Mouse (Mus musculus): Measurements from ENCODE around the gene Asic2. TPM values are rescaled to one million over a fixed set of nuclear protein-coding genes. Genes with fewer than 3 reads are reported as not detected.

Asic2 gene
- polyA plus RNA-seq, 1 experiment from 2014 or later: 0.65 TPM

- Histone ChIP-seq H3K4me3 (ENCODE audit: low read depth, low read length) (no peak overlapping the region), H3K9me3 (ENCODE audit: control insufficient read depth, low read length) (no peaks in the 10 kb centered on the region), H3K36me3 (ENCODE audit: control insufficient read depth, insufficient read depth, low read length) (no peaks in the 10 kb centered on the region), H3K4me2 (ENCODE audit: low read depth, low read length) (no peak overlapping the region), H3K4me1 (ENCODE audit: control insufficient read depth, insufficient read depth, low read length) (peaks cover 7% of the 10 kb centered on the region; the same call in 1 of the 2 replicates), H3K27ac (replicated peaks; ENCODE audit: low read depth, low read length) (no peak overlapping the region), H3K27me3 (replicated peaks; ENCODE audit: control insufficient read depth, insufficient read depth, low read length) (no peaks in the 10 kb centered on the region), H3K9ac (ENCODE audit: low read depth, low read length) (no peak overlapping the region)
- 79% methylated on average over 5 of the region's 5 CpGs for WGBS
- DNase-seq (ENCODE audit: low spot score) (no peak), ATAC-seq (ENCODE audit: low read depth) (no peak)
These were observed 475.9 kb downstream of the Asic2 start for GRCm38 (mm10) chr11:81492351-81492750.

- H3K27ac ChIP-seq (replicated peaks; ENCODE audit: low read depth, low read length): no peak overlapping the region
- H3K9ac ChIP-seq (ENCODE audit: low read depth, low read length): no peak overlapping the region
- DNase-seq (ENCODE audit: low spot score) (no peak), ATAC-seq (ENCODE audit: low read depth) (no peak)
- no peaks in the 10 kb centered on the region for H3K36me3 ChIP-seq (ENCODE audit: control insufficient read depth, insufficient read depth, low read length)
- WGBS: 76% methylated on average over 1 of the region's 1 CpGs
- H3K4me3 ChIP-seq (ENCODE audit: low read depth, low read length): no peak overlapping the region
- H3K4me2 ChIP-seq (ENCODE audit: low read depth, low read length): no peak overlapping the region
- H3K4me1 ChIP-seq (ENCODE audit: control insufficient read depth, insufficient read depth, low read length): no peaks in the 10 kb centered on the region
- H3K9me3 ChIP-seq (ENCODE audit: control insufficient read depth, low read length): no peaks in the 10 kb centered on the region
- H3K27me3 ChIP-seq (replicated peaks; ENCODE audit: control insufficient read depth, insufficient read depth, low read length): no peaks in the 10 kb centered on the region
These were observed 479.0 kb downstream of the Asic2 start for GRCm38 (mm10) chr11:81489144-81489735.

GRCm38 (mm10) chr11:81488681-81489080 is 479.6 kb downstream of the Asic2 start:
- 80% methylated on average over 5 of the region's 5 CpGs for WGBS
- no peak for ATAC-seq (ENCODE audit: low read depth)
- Histone ChIP-seq H3K36me3 (ENCODE audit: control insufficient read depth, insufficient read depth, low read length) (no peaks in the 10 kb centered on the region), H3K4me2 (ENCODE audit: low read depth, low read length) (no peak overlapping the region), H3K4me3 (ENCODE audit: low read depth, low read length) (no peak overlapping the region), H3K27ac (replicated peaks; ENCODE audit: low read depth, low read length) (no peak overlapping the region), H3K27me3 (replicated peaks; ENCODE audit: control insufficient read depth, insufficient read depth, low read length) (no peaks in the 10 kb centered on the region), H3K9me3 (ENCODE audit: control insufficient read depth, low read length) (no peaks in the 10 kb centered on the region), H3K9ac (ENCODE audit: low read depth, low read length) (no peak overlapping the region), H3K4me1 (ENCODE audit: control insufficient read depth, insufficient read depth, low read length) (no peaks in the 10 kb centered on the region)
- no peak for DNase-seq (ENCODE audit: low spot score)

DNA sequence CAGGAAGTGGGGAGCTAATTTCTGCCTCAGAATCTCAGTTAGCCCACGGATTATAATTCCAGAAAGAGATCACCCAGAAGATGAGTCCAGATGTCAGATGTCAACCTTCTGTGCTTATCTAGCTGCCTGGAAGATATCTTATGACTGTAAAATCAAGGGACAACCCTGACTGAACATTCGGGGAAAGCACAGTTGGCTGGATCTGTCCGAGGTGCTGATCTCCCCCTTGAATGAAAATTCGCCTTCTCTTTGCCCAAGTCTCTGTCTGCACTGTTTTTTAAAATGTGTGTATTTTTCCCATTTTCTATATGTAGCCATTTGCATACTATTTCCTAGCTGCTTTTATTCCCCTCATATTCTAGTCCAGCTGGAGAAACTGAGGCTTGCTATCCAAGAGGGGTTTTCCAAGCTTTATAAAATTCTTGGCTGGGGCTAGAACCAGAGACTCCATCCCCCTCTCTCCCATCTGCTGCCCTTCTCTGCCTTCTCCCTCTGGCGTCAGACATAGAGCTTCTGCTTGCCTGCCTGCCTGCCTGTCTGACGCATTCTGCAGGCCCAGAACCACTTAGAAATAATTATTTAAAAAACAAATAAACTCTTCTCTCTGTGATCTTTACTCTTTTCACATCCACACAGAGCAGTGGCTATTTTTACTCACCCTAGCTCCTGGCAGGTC is 481.9 kb downstream of the Asic2 start:
- no peak overlapping the region for H3K4me3 ChIP-seq (ENCODE audit: low read depth, low read length)
- WGBS: 15% methylated on average over 6 of the region's 6 CpGs
- H3K36me3 ChIP-seq (ENCODE audit: control insufficient read depth, insufficient read depth, low read length): no peaks in the 10 kb centered on the region
- H3K27ac ChIP-seq (replicated peaks; ENCODE audit: low read depth, low read length): no peak overlapping the region
- DNase-seq (ENCODE audit: low spot score): peak; percentile 44
- no peaks in the 10 kb centered on the region for H3K27me3 ChIP-seq (replicated peaks; ENCODE audit: control insufficient read depth, insufficient read depth, low read length)
- H3K9me3 ChIP-seq (ENCODE audit: control insufficient read depth, low read length): no peaks in the 10 kb centered on the region
- no peak overlapping the region for H3K4me2 ChIP-seq (ENCODE audit: low read depth, low read length)
- no peak for ATAC-seq (ENCODE audit: low read depth)
- H3K9ac ChIP-seq (ENCODE audit: low read depth, low read length): no peak overlapping the region
- H3K4me1 ChIP-seq (ENCODE audit: control insufficient read depth, insufficient read depth, low read length): no peaks in the 10 kb centered on the region

DNA sequence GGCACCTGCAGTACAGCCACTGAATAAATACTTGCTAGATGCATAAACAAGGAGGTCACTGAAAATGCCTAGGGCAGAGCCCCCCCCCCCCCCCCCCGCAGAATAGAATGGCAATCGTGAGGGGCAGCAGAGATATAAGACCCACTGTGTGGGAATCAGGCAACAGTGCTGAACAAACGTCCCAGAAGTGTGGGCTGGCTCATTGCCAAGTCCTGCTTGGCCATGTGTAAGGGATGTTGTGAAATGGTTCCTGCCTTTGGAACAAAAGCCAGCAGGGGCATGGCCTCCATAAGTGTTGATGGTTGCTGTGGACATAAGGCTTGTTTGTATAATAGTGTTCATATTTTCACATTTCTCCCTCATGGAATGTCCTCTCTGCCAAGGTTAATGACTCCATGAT is 487.1 kb downstream of the Asic2 start:
- ATAC-seq (ENCODE audit: low read depth) (no peak), DNase-seq (ENCODE audit: low spot score) (no peak)
- H3K36me3 ChIP-seq (ENCODE audit: control insufficient read depth, insufficient read depth, low read length): no peaks in the 10 kb centered on the region
- no peaks in the 10 kb centered on the region for H3K4me1 ChIP-seq (ENCODE audit: control insufficient read depth, insufficient read depth, low read length)
- no peak overlapping the region for H3K4me2 ChIP-seq (ENCODE audit: low read depth, low read length)
- 52% methylated on average over 3 of the region's 3 CpGs for WGBS
- no peaks in the 10 kb centered on the region for H3K27me3 ChIP-seq (replicated peaks; ENCODE audit: control insufficient read depth, insufficient read depth, low read length)
- H3K27ac ChIP-seq (replicated peaks; ENCODE audit: low read depth, low read length): no peak overlapping the region
- no peak overlapping the region for H3K9ac ChIP-seq (ENCODE audit: low read depth, low read length)
- no peak overlapping the region for H3K4me3 ChIP-seq (ENCODE audit: low read depth, low read length)
- H3K9me3 ChIP-seq (ENCODE audit: control insufficient read depth, low read length): no peaks in the 10 kb centered on the region

- no peak overlapping the region for H3K27ac ChIP-seq (replicated peaks; ENCODE audit: low read depth, low read length)
- no peak for ATAC-seq (ENCODE audit: low read depth)
- H3K27me3 ChIP-seq (replicated peaks; ENCODE audit: control insufficient read depth, insufficient read depth, low read length): no peaks in the 10 kb centered on the region
- H3K4me2 ChIP-seq (ENCODE audit: low read depth, low read length): no peak overlapping the region
- no peak overlapping the region for H3K4me3 ChIP-seq (ENCODE audit: low read depth, low read length)
- no peaks in the 10 kb centered on the region for H3K4me1 ChIP-seq (ENCODE audit: control insufficient read depth, insufficient read depth, low read length)
- H3K36me3 ChIP-seq (ENCODE audit: control insufficient read depth, insufficient read depth, low read length): no peaks in the 10 kb centered on the region
- H3K9ac ChIP-seq (ENCODE audit: low read depth, low read length): no peak overlapping the region
- H3K9me3 ChIP-seq (ENCODE audit: control insufficient read depth, low read length): no peaks in the 10 kb centered on the region
- no peak for DNase-seq (ENCODE audit: low spot score)
These were observed 492.0 kb downstream of the Asic2 start for GRCm38 (mm10) chr11:81476231-81476630.

DNA sequence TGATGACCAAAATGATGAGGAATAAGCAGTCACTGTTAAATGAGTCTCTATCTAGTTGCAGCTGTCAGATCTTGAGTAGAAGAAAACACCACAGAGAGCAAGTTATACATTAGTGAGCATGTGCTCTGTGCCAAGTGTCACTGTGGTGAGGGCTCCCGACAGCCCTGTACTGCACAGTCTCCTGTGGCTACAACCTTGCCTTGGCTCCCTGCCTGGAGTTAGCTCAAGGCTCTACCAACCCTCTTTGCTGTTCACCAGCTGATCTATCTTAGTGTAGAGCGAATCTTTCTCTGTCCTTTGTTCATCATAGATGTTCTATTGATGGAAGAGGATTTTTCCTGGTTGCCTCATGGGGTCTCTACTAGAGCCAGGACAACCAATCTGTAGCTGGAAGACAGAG is 494.1 kb downstream of the Asic2 start:
- 72% methylated on average over 2 of the region's 2 CpGs for WGBS
- no peak for ATAC-seq (ENCODE audit: low read depth)
- no peak overlapping the region for H3K9ac ChIP-seq (ENCODE audit: low read depth, low read length)

DNA sequence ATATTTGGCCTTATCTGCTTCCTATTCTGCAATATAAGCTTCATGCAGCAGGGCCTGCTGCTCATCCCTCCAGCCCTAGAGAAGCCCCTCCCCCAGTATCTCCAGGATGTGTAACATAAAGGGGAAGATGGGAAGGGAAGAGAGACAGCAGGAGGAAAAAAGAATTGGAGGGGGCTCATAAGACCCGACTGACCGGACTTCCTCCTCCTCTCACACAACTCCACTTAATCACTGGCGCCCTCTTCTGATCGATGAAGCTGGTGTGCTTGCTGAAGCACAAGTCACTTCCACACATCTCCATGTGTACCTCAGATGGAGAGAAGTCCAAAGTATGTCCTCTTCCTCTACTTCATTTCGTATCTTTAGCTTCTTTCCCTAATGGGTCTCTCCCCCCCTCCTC is 506.1 kb downstream of the Asic2 start:
- DNase-seq (ENCODE audit: low spot score) (peak; percentile 69), ATAC-seq (ENCODE audit: low read depth) (no peak)
- no peak overlapping the region for H3K4me2 ChIP-seq (ENCODE audit: low read depth, low read length)
- H3K4me3 ChIP-seq (ENCODE audit: low read depth, low read length): no peak overlapping the region
- H3K9me3 ChIP-seq (ENCODE audit: control insufficient read depth, low read length): no peaks in the 10 kb centered on the region
- H3K9ac ChIP-seq (ENCODE audit: low read depth, low read length): no peak overlapping the region
- H3K4me1 ChIP-seq (ENCODE audit: control insufficient read depth, insufficient read depth, low read length): no peaks in the 10 kb centered on the region
- H3K27ac ChIP-seq (replicated peaks; ENCODE audit: low read depth, low read length): no peak overlapping the region
- WGBS: 3% methylated on average over 5 of the region's 5 CpGs
- H3K36me3 ChIP-seq (ENCODE audit: control insufficient read depth, insufficient read depth, low read length): no peaks in the 10 kb centered on the region
- no peaks in the 10 kb centered on the region for H3K27me3 ChIP-seq (replicated peaks; ENCODE audit: control insufficient read depth, insufficient read depth, low read length)

More for the DNA sequence above, 494.1 kb downstream of the Asic2 start:
- no peaks in the 10 kb centered on the region for H3K27me3 ChIP-seq (replicated peaks; ENCODE audit: control insufficient read depth, insufficient read depth, low read length)
- H3K4me1 ChIP-seq (ENCODE audit: control insufficient read depth, insufficient read depth, low read length): no peaks in the 10 kb centered on the region
- H3K4me3 ChIP-seq (ENCODE audit: low read depth, low read length): no peak overlapping the region
- no peak overlapping the region for H3K4me2 ChIP-seq (ENCODE audit: low read depth, low read length)
- H3K27ac ChIP-seq (replicated peaks; ENCODE audit: low read depth, low read length): no peak overlapping the region
- DNase-seq (ENCODE audit: low spot score): no peak
- no peaks in the 10 kb centered on the region for H3K36me3 ChIP-seq (ENCODE audit: control insufficient read depth, insufficient read depth, low read length)
- H3K9me3 ChIP-seq (ENCODE audit: control insufficient read depth, low read length): no peaks in the 10 kb centered on the region

- DNase-seq (ENCODE audit: low spot score): no peak
- no peak overlapping the region for H3K27ac ChIP-seq (replicated peaks; ENCODE audit: low read depth, low read length)
- no peak for ATAC-seq (ENCODE audit: low read depth)
- no peak overlapping the region for H3K9ac ChIP-seq (ENCODE audit: low read depth, low read length)
- H3K4me3 ChIP-seq (ENCODE audit: low read depth, low read length): no peak overlapping the region
- no peaks in the 10 kb centered on the region for H3K27me3 ChIP-seq (replicated peaks; ENCODE audit: control insufficient read depth, insufficient read depth, low read length)
- H3K4me2 ChIP-seq (ENCODE audit: low read depth, low read length): no peak overlapping the region
- H3K36me3 ChIP-seq (ENCODE audit: control insufficient read depth, insufficient read depth, low read length): no peaks in the 10 kb centered on the region
- H3K9me3 ChIP-seq (ENCODE audit: control insufficient read depth, low read length): no peaks in the 10 kb centered on the region
- no peaks in the 10 kb centered on the region for H3K4me1 ChIP-seq (ENCODE audit: control insufficient read depth, insufficient read depth, low read length)
- WGBS: 23% methylated on average over 4 of the region's 4 CpGs
These were observed 506.5 kb downstream of the Asic2 start for GRCm38 (mm10) chr11:81461748-81462147.

Measured in embryonic facial prominence, embryonic 14.5 days (tissue).